Mouse (Mus musculus): ENCODE measurements at regions not wholly inside any gene's neighbourhood (a gene's known extent, or its start where the extent isn't known, plus 50 kb on each side); places are given as distances from the start of the nearest gene placed in this dataset.

GRCm38 (mm10) chr15:51074196-51074595 lies 2810.5 kb upstream of the Gm7489 start:
- TF ChIP-seq POLR2A (IDR thresholded peaks at IDR 0.05; ENCODE audit: low read depth, low read length) (no peak), CTCF (IDR thresholded peaks at IDR 0.05; ENCODE audit: extremely low read depth, insufficient read length, insufficient replicate concordance, low read depth, low read length) (no peak)

All from small intestine, adult 2 months (tissue).